11 mouse cellular contexts compared by ENCODE assay signal in genomic region chr5:148980607-148981006, GRCm38 (mm10). TPM values are rescaled to one million over a fixed set of nuclear protein-coding genes. Genes with fewer than 3 reads are reported as not detected.
DNase-seq lines count a peak whose midpoint lies in the region; ATAC-seq and TF ChIP-seq lines count a peak whose summit lies in the region.
"Had no signal": no experiment of that assay in that cellular context is flagged by ENCODE, and none has a peak within 500 bp of the region (broad histone marks: within the 10 kb centered on the region; RNA-seq: fewer than 3 reads in every experiment).

No protein-coding gene starts in this region.

- WGBS in hindbrain, embryonic 15.5 days, result 59% methylated on average over 6 of the region's 6 CpGs
- WGBS in hindbrain, embryonic 12.5 days, result 58% methylated on average over 6 of the region's 6 CpGs
- 55% methylated on average over 6 of the region's 6 CpGs for WGBS in liver, postnatal 0 days (ENCODE audit: insufficient replicate concordance)

- H3K4me3 ChIP-seq in hindbrain, embryonic 15.5 days, result no peak overlapping the region
- no peak overlapping the region for H3K4me3 ChIP-seq in hindbrain, embryonic 12.5 days
- H3K4me3 ChIP-seq in liver, postnatal 0 days (ENCODE audit: low read depth, low read length), result no peak overlapping the region
- H3K4me3 ChIP-seq: embryonic facial prominence, embryonic 12.5 days; midbrain, embryonic 12.5 days had no signal

- H3K27ac ChIP-seq in hindbrain, embryonic 15.5 days (replicated peaks), result no peak overlapping the region
- no peak overlapping the region for H3K27ac ChIP-seq in hindbrain, embryonic 12.5 days
- no peak overlapping the region for H3K27ac ChIP-seq in liver, postnatal 0 days (ENCODE audit: low read depth)
- H3K27ac ChIP-seq: embryonic facial prominence, embryonic 12.5 days; midbrain, embryonic 12.5 days had no signal

- H3K36me3 ChIP-seq in hindbrain, embryonic 15.5 days, result no peaks in the 10 kb centered on the region
- 0 out of 2 replicates have a peak, but pooled peaks cover 4% of the 10 kb centered on the region for H3K36me3 ChIP-seq in hindbrain, embryonic 12.5 days
- H3K36me3 ChIP-seq in liver, postnatal 0 days (replicated peaks; ENCODE audit: insufficient read depth, low read length), result no peaks in the 10 kb centered on the region
- H3K36me3 ChIP-seq: embryonic facial prominence, embryonic 12.5 days; midbrain, embryonic 12.5 days had no signal

- H3K9me3 ChIP-seq in hindbrain, embryonic 15.5 days, result no peaks in the 10 kb centered on the region
- peaks cover 8% of the 10 kb centered on the region; the same call in 1 of the 2 replicates for H3K9me3 ChIP-seq in hindbrain, embryonic 12.5 days (replicated peaks)
- peaks cover 6% of the 10 kb centered on the region; the same call in 1 of the 2 replicates for H3K9me3 ChIP-seq in liver, postnatal 0 days (ENCODE audit: low read length)

- TF ChIP-seq EP300 in liver, postnatal 0 days (IDR thresholded peaks at IDR 0.05; ENCODE audit: low read depth), result no peak

- TF ChIP-seq CTCF in liver, postnatal 0 days (IDR thresholded peaks at IDR 0.05; ENCODE audit: low read depth), result no peak

- H3K4me2 ChIP-seq in hindbrain, embryonic 15.5 days, result no peak overlapping the region
- H3K4me2 ChIP-seq in hindbrain, embryonic 12.5 days (replicated peaks), result no peak overlapping the region
- H3K4me2 ChIP-seq in liver, postnatal 0 days (ENCODE audit: low read depth, low read length), result no peak overlapping the region
- H3K4me2 ChIP-seq: embryonic facial prominence, embryonic 12.5 days; midbrain, embryonic 12.5 days had no signal

- 0 out of 2 replicates have a peak, but pooled peaks have one; percentile 19 for ATAC-seq in hindbrain, embryonic 15.5 days (ENCODE audit: low FRiP score, low read depth)
- no peak for ATAC-seq in hindbrain, embryonic 12.5 days (ENCODE audit: low FRiP score)
- ATAC-seq in common myeloid progenitor, adult 5-6 weeks (replicated peaks; ENCODE audit: low read depth, poor library complexity, severe bottlenecking), result peak; percentile 50
- ATAC-seq in liver, postnatal 0 days, result peak; percentile 71

- no peaks in the 10 kb centered on the region for H3K27me3 ChIP-seq in hindbrain, embryonic 15.5 days
- no peaks in the 10 kb centered on the region for H3K27me3 ChIP-seq in hindbrain, embryonic 12.5 days
- H3K27me3 ChIP-seq in liver, postnatal 0 days (ENCODE audit: insufficient read depth, low read length), result no peaks in the 10 kb centered on the region
- H3K27me3 ChIP-seq: embryonic facial prominence, embryonic 12.5 days; midbrain, embryonic 12.5 days had no signal

- no peaks in the 10 kb centered on the region; the same call in 1 of the 2 replicates for H3K4me1 ChIP-seq in hindbrain, embryonic 15.5 days (replicated peaks)
- peaks cover 8% of the 10 kb centered on the region for H3K4me1 ChIP-seq in hindbrain, embryonic 12.5 days
- peaks cover 18% of the 10 kb centered on the region for H3K4me1 ChIP-seq in liver, postnatal 0 days (ENCODE audit: insufficient read depth)

- DNase-seq in ES-CJ7 (ENCODE audit: low read depth, low spot score), result peak; percentile 92
- DNase-seq in liver, postnatal 0 days, result peak; percentile 80
- DNase-seq in ovary, adult 18-20 months (ENCODE audit: low spot score), result no peak
- no peak for DNase-seq in embryo, embryonic 10 days (ENCODE audit: low spot score)
- no peak for DNase-seq in urinary bladder, postnatal 14 days (ENCODE audit: low spot score)
- DNase-seq: right cerebral cortex, postnatal 25 days had no signal

- H3K9ac ChIP-seq in hindbrain, embryonic 15.5 days, result no peak overlapping the region
- no peak overlapping the region for H3K9ac ChIP-seq in hindbrain, embryonic 12.5 days
- H3K9ac ChIP-seq in liver, postnatal 0 days (replicated peaks), result no peak overlapping the region
- H3K9ac ChIP-seq: embryonic facial prominence, embryonic 12.5 days; midbrain, embryonic 12.5 days had no signal

RNA-seq across cellular contexts. Expression of gene Gm42791, which starts 14.3 kb away (rescaled TPM):
- 2.1 and 4.3 TPM in 2 replicates for polyA plus RNA-seq in hindbrain, embryonic 15.5 days (2015; fragmentation: Nextera tagmentation; extraction: Ambion mirVana)
- polyA plus RNA-seq in hindbrain, embryonic 12.5 days (2016; fragmentation: Nextera tagmentation; extraction: Ambion mirVana), result 0.49 and 3.3 TPM in 2 replicates
- total RNA-seq in common myeloid progenitor, adult 5-6 weeks (2017), result not detected in 2 replicates
- polyA plus RNA-seq in liver, postnatal 0 days (2015; fragmentation: Nextera tagmentation; extraction: Ambion mirVana), result 0.42 TPM in 1 of 2 replicates, not detected in the other

RNA-seq across cellular contexts. Expression of gene Katnal1, which starts 51.5 kb away (rescaled TPM):
- polyA plus RNA-seq in hindbrain, embryonic 15.5 days (2015; fragmentation: Nextera tagmentation; extraction: Ambion mirVana), result 35.8 and 36.5 TPM in 2 replicates
- polyA plus RNA-seq in hindbrain, embryonic 12.5 days (2016; fragmentation: Nextera tagmentation; extraction: Ambion mirVana), result 30.8 and 34.4 TPM in 2 replicates
- 9.1 and 10.6 TPM in 2 replicates for total RNA-seq in common myeloid progenitor, adult 5-6 weeks (2017)
- 4.3 and 4.8 TPM in 2 replicates for polyA plus RNA-seq in liver, postnatal 0 days (2015; fragmentation: Nextera tagmentation; extraction: Ambion mirVana)

Comparison
In these comparisons a context has a peak if more than half of its experiments do, and no peak if none do; other contexts are left out.
1. DNase-seq: peak in ES-CJ7 (single experiment) and liver, postnatal 0 days (single experiment); none in ovary, adult 18-20 months (single experiment), embryo, embryonic 10 days (single experiment) and urinary bladder, postnatal 14 days (single experiment).